Mouse (Mus musculus) adrenal gland, postnatal 36 days (tissue): ENCODE results near the gene Gm20855. TPM values are rescaled to one million over a fixed set of nuclear protein-coding genes. Genes with fewer than 3 reads are reported as not detected.
"Not testable (repeated sequence)": the region's sequence is repeated elsewhere in the genome, so short reads cannot be mapped to it uniquely, and the experiment has no call there.

Experiments used
- DNase-seq, 2 experiments: peaks; one replicate each; pipeline ENCODE4 v3.0.0; 2021; ENCODE audit warnings: mixed read lengths in 1 of 2
- long read RNA-seq, 2 experiments: library from polyadenylated mRNA; stranded (forward); transcript quantifications; one replicate each; pipeline ENCODE4 v2.0.0; 2021; ENCODE audit warnings: borderline sequencing depth in 2 of 2
- total RNA-seq, 2 experiments: library from RNA; stranded (reverse); gene quantifications; 2 replicates each; pipeline ENCODE4 v1.2.3; 2021

Gm20855 gene
- total RNA-seq, result not detected
- long read RNA-seq, experiment 1, result 0 reads
- long read RNA-seq, experiment 2, result 0 reads

DNA sequence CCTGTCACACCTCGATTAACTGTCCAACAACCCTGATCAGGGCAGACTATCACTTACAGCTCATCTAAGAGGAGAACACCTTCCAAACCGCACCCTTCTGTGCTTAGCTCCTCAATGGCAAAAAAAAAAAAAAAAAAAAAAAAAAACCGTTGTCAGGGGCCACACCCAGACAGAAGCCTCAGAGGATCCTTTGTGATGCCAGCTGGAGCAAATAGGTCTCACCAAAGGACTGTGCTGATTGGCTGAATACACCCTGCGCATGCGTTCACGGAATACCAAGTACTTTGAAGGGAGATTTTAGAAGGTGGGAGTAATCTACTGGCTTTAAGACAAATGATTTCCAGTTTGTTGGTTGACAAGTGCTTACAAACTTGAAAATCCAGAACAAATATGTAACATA, at the start of gene Gm20855:
Gm20855 (minus strand) TSS at position 101 of the 400 bp plus-strand sequence.
- not testable (repeated sequence) for DNase-seq
